Mouse (Mus musculus) stomach, embryonic 16.5 days (tissue): Measurements from ENCODE around the gene Gm20518. TPM values are rescaled to one million over a fixed set of nuclear protein-coding genes. Genes with fewer than 3 reads are reported as not detected.

ENCODE experiments used
- ATAC-seq: fragments of 200-750 bp; cut with Nextera tagmentation; 2 replicates; pipeline ENCODE4 v1.8.0; 2017; ENCODE audit warnings: moderate number of reproducible peaks, moderate TSS enrichment; ENCODE audit not compliant: insufficient read depth, low FRiP score
- H3K27ac ChIP-seq: fragments of 300-500 bp; sonication (generic); 2 replicates; pipeline ENCODE4 v1.5.1; 2014; ENCODE audit warnings: low read length
- H3K27me3 ChIP-seq: fragments of 300-500 bp; sonication (generic); 2 replicates; pipeline ENCODE4 v1.6.1; 2014; ENCODE audit warnings: low read length, control low read depth, mixed read lengths; ENCODE audit not compliant: control insufficient read depth, insufficient read depth
- H3K36me3 ChIP-seq: fragments of 300-500 bp; sonication (generic); 2 replicates; pipeline ENCODE4 v1.6.1; 2014; ENCODE audit warnings: low read length; ENCODE audit not compliant: control insufficient read depth, insufficient read depth
- H3K4me1 ChIP-seq: fragments of 300-500 bp; sonication (generic); 2 replicates; pipeline ENCODE4 v1.6.1; 2014; ENCODE audit warnings: low read length, control low read depth, mixed read lengths; ENCODE audit not compliant: control insufficient read depth, insufficient read depth
- H3K4me2 ChIP-seq: fragments of 300-500 bp; sonication (generic); 2 replicates; pipeline ENCODE4 v1.6.1; 2014; ENCODE audit warnings: low read depth, low read length, mixed read lengths
- H3K4me3 ChIP-seq: fragments of 300-500 bp; sonication (generic); replicated peaks from 2 replicates; pipeline ENCODE4 v1.5.1; 2014; ENCODE audit warnings: mild to moderate bottlenecking, low read length
- H3K9ac ChIP-seq: fragments of 300-500 bp; sonication (generic); 2 replicates; pipeline ENCODE4 v1.6.1; 2014; ENCODE audit warnings: low read length
- H3K9me3 ChIP-seq: fragments of 300-500 bp; sonication (generic); replicated peaks from 2 replicates; pipeline ENCODE4 v1.6.1; 2016; ENCODE audit warnings: low read length, control low read depth; ENCODE audit not compliant: control insufficient read depth
- WGBS: fragments of 180-500 bp; shearing (Covaris S2); extraction: QIAGEN DNeasy Blood & Tissue Kit; methylation state at CpG from one replicate; pipeline ENCODE4 v1.1.7; 2014; 5-methylcytosine and 5-hydroxymethylcytosine counted together
- polyA plus RNA-seq: library from polyadenylated mRNA; unstranded; fragments of >200 nt; fragmentation: Nextera tagmentation; extraction: Ambion mirVana; gene quantifications from 2 replicates; pipeline ENCODE4 v1.2.1, GENCODE M21; 2015

Gm20518 gene
- polyA plus RNA-seq, 1 experiment from 2014 or later, result 0.32 TPM

- ATAC-seq, result no peak
- Histone ChIP-seq H3K9me3 (no peaks in the 10 kb centered on the region), H3K36me3 (peaks cover 22% of the 10 kb centered on the region), H3K4me2 (no peak overlapping the region), H3K27ac (no peak overlapping the region), H3K27me3 (peaks cover 20% of the 10 kb centered on the region), H3K4me3 (no peak overlapping the region), H3K9ac (no peak overlapping the region), H3K4me1 (no peaks in the 10 kb centered on the region)
- 78% methylated on average over 4 of the region's 4 CpGs for WGBS
These were observed 51.5 kb downstream of the Gm20518 start for GRCm38 (mm10) chr16:17839976-17840375.

- Histone ChIP-seq H3K4me3 (no peak within 1 kb of the TSS), H3K9ac (no peak within 1 kb of the TSS), H3K4me1 (0 out of 2 replicates have a peak, but pooled peaks cover 3% of the 10 kb centered on the region), H3K9me3 (no peaks in the 10 kb centered on the region), H3K36me3 (peaks cover 13% of the 10 kb centered on the region), H3K4me2 (no peak within 1 kb of the TSS), H3K27ac (no peak within 1 kb of the TSS), H3K27me3 (peaks cover 38% of the 10 kb centered on the region)
- WGBS, result 81% methylated on average over 6 of the region's 6 CpGs
- no peak for ATAC-seq
These were observed 53.4 kb downstream of the Gm20518 start, which contains the start of gene Car15 for GRCm38 (mm10) chr16:17838051-17838450. Car15 (minus strand) TSS chr16:17838364.

- H3K36me3 ChIP-seq, result no peaks in the 10 kb centered on the region
- 0 out of 2 replicates have a peak, but pooled peaks cover 5% of the 10 kb centered on the region for H3K4me1 ChIP-seq
- H3K9ac ChIP-seq, result no peak overlapping the region
- no peak overlapping the region for H3K4me2 ChIP-seq
- H3K27ac ChIP-seq, result no peak overlapping the region
- 50% methylated on average over 13 of the region's 13 CpGs for WGBS
- peaks cover 64% of the 10 kb centered on the region for H3K27me3 ChIP-seq
- no peak for ATAC-seq
- no peak overlapping the region for H3K4me3 ChIP-seq
- no peaks in the 10 kb centered on the region for H3K9me3 ChIP-seq
These were observed 56.0 kb downstream of the Gm20518 start for GRCm38 (mm10) chr16:17835481-17835880.

- no peak overlapping the region for H3K27ac ChIP-seq
- peaks cover 66% of the 10 kb centered on the region for H3K27me3 ChIP-seq
- H3K4me1 ChIP-seq, result 0 out of 2 replicates have a peak, but pooled peaks cover 5% of the 10 kb centered on the region
- WGBS, result 53% methylated on average over 7 of the region's 7 CpGs
- no peak for ATAC-seq
- H3K4me3 ChIP-seq, result peak overlapping the region; percentile 58
- no peak overlapping the region for H3K4me2 ChIP-seq
- no peaks in the 10 kb centered on the region for H3K36me3 ChIP-seq
- no peaks in the 10 kb centered on the region for H3K9me3 ChIP-seq
- no peak overlapping the region for H3K9ac ChIP-seq
These were observed 56.9 kb downstream of the Gm20518 start for GRCm38 (mm10) chr16:17834543-17834942.

- Histone ChIP-seq H3K9me3 (no peaks in the 10 kb centered on the region), H3K27me3 (peaks cover 66% of the 10 kb centered on the region), H3K4me2 (peak overlapping the region; percentile 99), H3K4me1 (0 out of 2 replicates have a peak, but pooled peaks cover 5% of the 10 kb centered on the region), H3K27ac (no peak overlapping the region), H3K9ac (peak overlapping the region; percentile 68), H3K4me3 (peak overlapping the region; percentile 58), H3K36me3 (no peaks in the 10 kb centered on the region)
- peak; percentile 35; the same call in 1 of the 2 replicates for ATAC-seq
- under 1% methylated on average over 87 of the region's 103 CpGs for WGBS
These were observed 57.6 kb downstream of the Gm20518 start for GRCm38 (mm10) chr16:17833681-17834399.

- peak; percentile 11; the same call in 1 of the 2 replicates for ATAC-seq
- WGBS, result under 1% methylated on average over 37 of the region's 37 CpGs
These were observed 58.2 kb downstream of the Gm20518 start for GRCm38 (mm10) chr16:17833321-17833680.

GRCm38 (mm10) chr16:17832821-17833220, 58.6 kb downstream of the Gm20518 start, which contains the start of gene B830017H08Rik:
B830017H08Rik (plus strand) TSS chr16:17833121.
- peaks cover 66% of the 10 kb centered on the region for H3K27me3 ChIP-seq
- peak within 1 kb of the TSS; percentile 58 for H3K4me3 ChIP-seq
- H3K4me1 ChIP-seq, result 0 out of 2 replicates have a peak, but pooled peaks cover 5% of the 10 kb centered on the region
- no peak within 1 kb of the TSS for H3K27ac ChIP-seq
- peak within 1 kb of the TSS; percentile 99 for H3K4me2 ChIP-seq
- no peak for ATAC-seq
- H3K9me3 ChIP-seq, result no peaks in the 10 kb centered on the region
- H3K36me3 ChIP-seq, result no peaks in the 10 kb centered on the region
- H3K9ac ChIP-seq, result peak within 1 kb of the TSS; percentile 68
- 31% methylated on average over 7 of the region's 7 CpGs for whole genome bisulfite sequencing

More at GRCm38 (mm10) chr16:17833321-17833680, 58.2 kb downstream of the Gm20518 start:
- 0 out of 2 replicates have a peak, but pooled peaks cover 5% of the 10 kb centered on the region for H3K4me1 ChIP-seq
- no peak overlapping the region for H3K27ac ChIP-seq
- no peaks in the 10 kb centered on the region for H3K9me3 ChIP-seq
- H3K4me3 ChIP-seq, result peak overlapping the region; percentile 58
- H3K36me3 ChIP-seq, result no peaks in the 10 kb centered on the region
- H3K4me2 ChIP-seq, result peak overlapping the region; percentile 99
- H3K9ac ChIP-seq, result peak overlapping the region; percentile 68
- peaks cover 66% of the 10 kb centered on the region for H3K27me3 ChIP-seq

GRCm38 (mm10) chr16:17831781-17832180, 59.7 kb downstream of the Gm20518 start:
- H3K9me3 ChIP-seq, result no peaks in the 10 kb centered on the region
- no peaks in the 10 kb centered on the region for H3K36me3 ChIP-seq
- H3K4me3 ChIP-seq, result no peak overlapping the region
- 0 out of 2 replicates have a peak, but pooled peaks cover 5% of the 10 kb centered on the region for H3K4me1 ChIP-seq
- H3K9ac ChIP-seq, result no peak overlapping the region
- 14% methylated on average over 11 of the region's 11 CpGs for WGBS
- H3K27ac ChIP-seq, result no peak overlapping the region
- no peak overlapping the region for H3K4me2 ChIP-seq
- H3K27me3 ChIP-seq, result peaks cover 64% of the 10 kb centered on the region
- ATAC-seq, result no peak
